Mouse (Mus musculus) liver, embryonic 14.5 days (tissue): ENCODE data around the gene Rrp15.

ENCODE experiments used
- CTCF ChIP-seq: IDR thresholded peaks from 2 replicates; pipeline ENCODE4 v1.5.1; 2016; ENCODE audit warnings: antibody characterized with exemption, low read depth, control low read depth
- EP300 ChIP-seq: IDR thresholded peaks from 2 replicates; pipeline ENCODE4 v1.6.1; 2016; ENCODE audit warnings: antibody characterized with exemption, low read depth

DNA sequence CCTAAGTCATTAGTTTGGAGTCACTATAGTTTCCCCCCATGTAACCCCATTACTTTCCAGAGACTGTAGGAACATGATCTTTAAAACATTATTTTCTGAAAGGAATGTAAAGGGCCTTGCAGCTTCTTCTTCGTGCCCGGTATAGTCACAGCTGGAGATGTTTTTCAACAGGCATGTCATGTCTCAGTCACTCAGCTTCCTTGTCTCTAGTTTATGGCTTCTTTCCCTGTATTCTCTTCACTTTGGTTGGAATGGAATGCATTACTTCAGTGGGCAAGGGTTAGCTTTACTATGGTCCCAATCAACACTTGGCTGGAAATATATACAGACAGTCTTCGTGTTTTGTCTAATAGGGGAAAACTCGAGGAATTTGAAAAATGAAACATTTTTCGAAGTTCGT lies 22.8 kb upstream of the Rrp15 start:
- no peak for TF ChIP-seq CTCF
- TF ChIP-seq EP300, result no peak
